Mouse (Mus musculus) heart, embryonic 15.5 days (tissue): Measurements from ENCODE around the gene Xirp1. TPM values are rescaled to one million over a fixed set of nuclear protein-coding genes. Genes with fewer than 3 reads are reported as not detected.

Experiments used
- ATAC-seq: fragments of 200-750 bp; cut with Nextera tagmentation; replicated peaks from 2 replicates; pipeline ENCODE4 v1.8.0; 2017; ENCODE audit warnings: low read depth, moderate TSS enrichment; ENCODE audit not compliant: insufficient number of reproducible peaks, insufficient read depth, low FRiP score
- H3K27ac ChIP-seq: fragments of 300-500 bp; sonication (generic); 2 replicates; pipeline ENCODE4 v1.5.1; 2015; ENCODE audit warnings: mild to moderate bottlenecking, inconsistent platforms
- H3K27me3 ChIP-seq: fragments of 300-500 bp; sonication (generic); 2 replicates; pipeline ENCODE4 v1.6.1; 2015; ENCODE audit warnings: inconsistent platforms
- H3K36me3 ChIP-seq: fragments of 300-500 bp; sonication (generic); 2 replicates; pipeline ENCODE4 v1.6.1; 2015; ENCODE audit warnings: mild to moderate bottlenecking, inconsistent platforms
- H3K4me1 ChIP-seq: fragments of 300-500 bp; sonication (generic); replicated peaks from 2 replicates; pipeline ENCODE4 v1.6.1; 2015; ENCODE audit warnings: inconsistent platforms
- H3K4me2 ChIP-seq: fragments of 300-500 bp; sonication (generic); 2 replicates; pipeline ENCODE4 v1.6.1; 2015; ENCODE audit warnings: inconsistent platforms, mild to moderate bottlenecking, moderate library complexity
- H3K4me3 ChIP-seq: fragments of 300-500 bp; sonication (generic); 2 replicates; pipeline ENCODE4 v1.5.1; 2015; ENCODE audit warnings: mild to moderate bottlenecking, inconsistent platforms
- H3K9ac ChIP-seq: fragments of 300-500 bp; sonication (generic); 2 replicates; pipeline ENCODE4 v1.6.1; 2015; ENCODE audit warnings: mild to moderate bottlenecking, inconsistent platforms
- H3K9me3 ChIP-seq: fragments of 300-500 bp; sonication (generic); replicated peaks from 2 replicates; pipeline ENCODE4 v1.6.1; 2016; ENCODE audit warnings: inconsistent platforms
- WGBS: fragments of 180-500 bp; shearing (Covaris S2); methylation state at CpG from one replicate; pipeline ENCODE4 v1.1.7; 2015; ENCODE audit warnings: mixed read lengths; 5-methylcytosine and 5-hydroxymethylcytosine counted together
- polyA plus RNA-seq: library from polyadenylated mRNA; unstranded; fragments of >200 nt; fragmentation: Nextera tagmentation; extraction: Ambion mirVana; gene quantifications from 2 replicates; pipeline ENCODE4 v1.2.1, GENCODE M21; 2015

Xirp1 gene
- polyA plus RNA-seq, 1 experiment from 2014 or later, result 45.2 TPM

DNA sequence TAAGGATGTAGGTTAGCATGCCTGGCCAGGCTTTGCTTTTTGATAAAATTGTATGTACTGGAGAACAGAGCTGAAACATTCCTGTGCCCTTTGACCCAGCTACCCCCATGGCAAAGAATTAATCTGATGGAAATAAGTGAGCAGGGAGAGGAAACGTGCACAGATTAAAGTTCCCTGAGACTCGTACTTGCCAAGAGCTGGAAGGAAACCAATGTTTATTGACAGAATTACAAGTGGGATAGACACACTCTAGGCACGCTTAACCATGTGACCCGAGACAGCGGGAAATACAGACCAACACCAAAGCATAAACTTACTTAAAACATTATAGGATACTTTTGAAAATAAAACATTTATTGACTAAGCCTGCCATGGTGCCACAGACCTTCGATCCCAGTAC lies 25.1 kb upstream of the Xirp1 start:
- 64% methylated on average over 6 of the region's 6 CpGs for WGBS
- ATAC-seq, result no peak
- H3K9ac ChIP-seq, result no peak overlapping the region

DNA sequence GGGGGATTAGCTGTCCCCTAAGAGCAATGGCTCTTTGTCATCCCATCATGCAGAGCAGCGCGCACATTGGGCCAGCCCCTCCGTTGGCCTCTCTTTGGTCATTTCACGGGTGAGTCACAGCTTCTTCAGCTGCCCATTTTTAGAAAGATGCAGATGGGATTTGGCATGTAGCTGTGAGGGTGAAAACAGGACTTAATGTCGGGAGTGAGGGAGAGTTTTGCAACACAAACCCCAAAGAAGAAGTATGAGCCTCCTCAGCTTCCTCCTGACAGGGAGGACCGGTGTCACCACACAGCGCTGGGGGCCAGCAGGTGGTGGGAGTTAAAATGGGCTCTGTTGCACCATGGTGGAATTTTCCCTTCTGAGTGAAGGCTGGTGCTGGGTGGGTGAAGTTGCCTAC lies 19.7 kb upstream of the Xirp1 start:
- H3K9ac ChIP-seq, result no peak overlapping the region
- no peak for ATAC-seq
- H3K4me3 ChIP-seq, result no peak overlapping the region
- H3K9me3 ChIP-seq, result no peaks in the 10 kb centered on the region
- H3K4me2 ChIP-seq, result no peak overlapping the region
- H3K27ac ChIP-seq, result no peak overlapping the region
- H3K36me3 ChIP-seq, result no peaks in the 10 kb centered on the region
- peaks cover 3% of the 10 kb centered on the region; the same call in 1 of the 2 replicates for H3K4me1 ChIP-seq
- no peaks in the 10 kb centered on the region for H3K27me3 ChIP-seq
- WGBS, result 74% methylated on average over 7 of the region's 7 CpGs

More for the DNA sequence above, 25.1 kb upstream of the Xirp1 start:
- Histone ChIP-seq H3K27me3 (no peaks in the 10 kb centered on the region; the same call in 1 of the 2 replicates), H3K9me3 (no peaks in the 10 kb centered on the region), H3K27ac (no peak overlapping the region), H3K4me2 (no peak overlapping the region), H3K4me1 (peaks cover 6% of the 10 kb centered on the region; the same call in 1 of the 2 replicates), H3K36me3 (no peaks in the 10 kb centered on the region), H3K4me3 (no peak overlapping the region)

DNA sequence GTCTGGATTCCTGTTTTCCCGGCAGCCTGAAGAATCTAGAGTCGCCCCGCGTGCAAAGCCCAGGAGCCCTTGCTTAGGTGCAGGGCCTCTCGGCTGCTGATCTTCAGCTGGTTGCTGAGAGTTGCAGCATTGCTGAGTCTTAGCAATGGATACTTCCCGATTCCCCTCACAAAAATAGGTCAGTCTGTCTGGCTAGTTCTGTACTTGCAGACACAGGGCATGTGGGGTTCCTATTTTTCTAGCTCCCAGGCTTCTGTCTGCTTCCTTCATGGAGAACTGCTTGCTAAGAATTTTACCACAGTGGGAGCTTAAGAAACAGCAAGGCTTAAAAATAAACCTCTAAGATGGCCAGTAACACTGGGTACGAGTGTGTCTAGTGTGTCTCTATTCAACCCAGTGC lies 14.0 kb upstream of the Xirp1 start:
- ATAC-seq, result no peak

DNA sequence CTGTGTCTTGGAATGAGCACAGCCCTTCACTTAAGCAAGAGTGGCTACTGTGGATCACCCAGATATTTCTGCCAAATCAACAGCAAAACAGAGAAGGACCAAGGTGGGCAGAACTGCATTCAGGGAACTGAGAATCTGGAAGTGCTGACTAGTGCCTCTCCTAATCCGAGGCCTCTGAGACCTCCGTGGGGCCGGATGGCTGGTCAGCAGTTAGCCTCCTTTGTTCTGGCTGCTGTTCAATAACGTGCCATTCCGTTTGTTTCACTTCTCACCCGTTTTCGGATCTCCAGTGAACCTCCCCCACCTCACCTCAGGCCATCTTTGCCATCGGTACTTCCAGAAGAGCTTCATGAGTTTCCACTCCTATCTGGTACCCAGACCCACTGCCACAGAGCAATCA lies 11.0 kb upstream of the Xirp1 start:
- H3K4me2 ChIP-seq, result no peak overlapping the region
- 75% methylated on average over 8 of the region's 8 CpGs for WGBS
- no peak overlapping the region for H3K9ac ChIP-seq
- no peaks in the 10 kb centered on the region for H3K9me3 ChIP-seq
- no peaks in the 10 kb centered on the region for H3K4me1 ChIP-seq
- H3K36me3 ChIP-seq, result no peaks in the 10 kb centered on the region
- H3K27ac ChIP-seq, result no peak overlapping the region
- H3K27me3 ChIP-seq, result no peaks in the 10 kb centered on the region
- H3K4me3 ChIP-seq, result no peak overlapping the region
- no peak for ATAC-seq

More for the DNA sequence above, 14.0 kb upstream of the Xirp1 start:
- H3K4me2 ChIP-seq, result no peak overlapping the region
- no peaks in the 10 kb centered on the region for H3K36me3 ChIP-seq
- H3K4me1 ChIP-seq, result no peaks in the 10 kb centered on the region
- no peaks in the 10 kb centered on the region for H3K9me3 ChIP-seq
- 67% methylated on average over 7 of the region's 7 CpGs for WGBS
- no peak overlapping the region for H3K4me3 ChIP-seq
- no peak overlapping the region for H3K9ac ChIP-seq
- H3K27me3 ChIP-seq, result no peaks in the 10 kb centered on the region
- H3K27ac ChIP-seq, result no peak overlapping the region

DNA sequence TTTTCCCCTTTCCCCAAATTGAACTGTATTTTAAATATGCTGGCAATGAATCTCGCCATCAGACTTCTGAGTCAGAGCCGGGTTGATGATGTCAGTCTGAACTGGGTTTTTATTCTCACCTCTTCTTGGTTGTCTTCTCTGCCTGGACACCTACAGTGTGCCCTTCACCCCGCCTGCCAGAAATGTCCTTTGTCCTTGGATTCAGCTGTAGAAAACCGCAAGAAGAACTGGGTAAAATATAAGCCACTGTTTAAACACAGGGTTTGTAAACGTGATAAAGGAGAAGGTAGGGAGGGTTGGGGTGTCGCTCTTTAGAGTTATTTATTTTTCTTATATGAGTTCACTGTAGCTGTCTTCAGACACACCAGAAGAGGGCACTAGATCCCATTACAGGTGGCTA lies 9.3 kb upstream of the Xirp1 start:
- Histone ChIP-seq H3K27me3 (no peaks in the 10 kb centered on the region), H3K4me1 (peaks cover under 1% of the 10 kb centered on the region; the same call in 1 of the 2 replicates), H3K4me3 (no peak overlapping the region), H3K9ac (no peak overlapping the region), H3K4me2 (no peak overlapping the region), H3K9me3 (no peaks in the 10 kb centered on the region), H3K27ac (no peak overlapping the region), H3K36me3 (no peaks in the 10 kb centered on the region)
- 87% methylated on average over 6 of the region's 6 CpGs for WGBS
- no peak for ATAC-seq

DNA sequence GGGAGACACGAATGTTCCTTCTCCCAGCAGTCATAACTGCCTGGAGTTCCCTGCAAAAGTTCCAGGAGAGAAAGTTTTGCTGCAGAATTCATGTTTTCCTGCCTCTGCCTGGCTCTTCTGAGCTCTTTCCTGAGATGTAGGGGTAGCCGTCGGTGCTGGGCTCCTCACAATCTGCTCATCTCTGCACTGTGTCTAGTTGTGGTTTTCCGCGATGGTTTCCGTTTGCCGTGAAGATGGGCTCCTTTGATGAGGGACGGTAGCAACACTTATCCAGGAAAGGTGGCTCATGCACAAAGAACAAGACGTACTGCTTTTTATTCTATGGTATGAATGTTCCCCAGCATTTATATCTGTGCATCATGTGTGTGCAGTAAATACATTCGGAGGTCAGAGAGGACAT lies 7.0 kb upstream of the Xirp1 start:
- no peak for ATAC-seq
- H3K27me3 ChIP-seq, result no peaks in the 10 kb centered on the region
- no peak overlapping the region for H3K27ac ChIP-seq
- H3K4me1 ChIP-seq, result peaks cover 23% of the 10 kb centered on the region
- no peak overlapping the region for H3K4me2 ChIP-seq
- H3K9ac ChIP-seq, result no peak overlapping the region
- H3K9me3 ChIP-seq, result no peaks in the 10 kb centered on the region
- no peaks in the 10 kb centered on the region for H3K36me3 ChIP-seq
- H3K4me3 ChIP-seq, result no peak overlapping the region
- WGBS, result 75% methylated on average over 10 of the region's 10 CpGs

DNA sequence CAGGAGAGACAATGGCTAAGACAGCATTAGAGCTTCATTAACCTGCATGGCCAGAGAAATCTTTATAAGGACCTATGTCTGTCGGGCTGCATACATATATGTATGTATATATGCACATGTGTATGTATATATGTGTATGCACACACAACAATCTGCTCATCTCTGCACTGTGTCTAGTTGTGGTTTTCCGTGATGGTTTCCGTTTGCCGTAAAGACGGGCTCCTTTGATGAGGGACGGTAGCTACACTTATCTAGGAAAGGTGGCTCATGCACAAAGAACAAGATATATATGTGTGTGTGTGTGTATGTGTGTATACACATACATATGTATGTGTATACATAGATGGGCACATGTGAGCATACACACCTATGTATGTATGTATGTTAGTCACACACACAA lies 6.5 kb upstream of the Xirp1 start:
- no peak overlapping the region for H3K9ac ChIP-seq
- H3K4me2 ChIP-seq, result no peak overlapping the region
- no peak overlapping the region for H3K4me3 ChIP-seq
- no peaks in the 10 kb centered on the region for H3K9me3 ChIP-seq
- no peak for ATAC-seq
- H3K27ac ChIP-seq, result no peak overlapping the region
- H3K36me3 ChIP-seq, result no peaks in the 10 kb centered on the region
- H3K4me1 ChIP-seq, result peaks cover 29% of the 10 kb centered on the region
- 86% methylated on average over 6 of the region's 6 CpGs for WGBS
- no peaks in the 10 kb centered on the region for H3K27me3 ChIP-seq

DNA sequence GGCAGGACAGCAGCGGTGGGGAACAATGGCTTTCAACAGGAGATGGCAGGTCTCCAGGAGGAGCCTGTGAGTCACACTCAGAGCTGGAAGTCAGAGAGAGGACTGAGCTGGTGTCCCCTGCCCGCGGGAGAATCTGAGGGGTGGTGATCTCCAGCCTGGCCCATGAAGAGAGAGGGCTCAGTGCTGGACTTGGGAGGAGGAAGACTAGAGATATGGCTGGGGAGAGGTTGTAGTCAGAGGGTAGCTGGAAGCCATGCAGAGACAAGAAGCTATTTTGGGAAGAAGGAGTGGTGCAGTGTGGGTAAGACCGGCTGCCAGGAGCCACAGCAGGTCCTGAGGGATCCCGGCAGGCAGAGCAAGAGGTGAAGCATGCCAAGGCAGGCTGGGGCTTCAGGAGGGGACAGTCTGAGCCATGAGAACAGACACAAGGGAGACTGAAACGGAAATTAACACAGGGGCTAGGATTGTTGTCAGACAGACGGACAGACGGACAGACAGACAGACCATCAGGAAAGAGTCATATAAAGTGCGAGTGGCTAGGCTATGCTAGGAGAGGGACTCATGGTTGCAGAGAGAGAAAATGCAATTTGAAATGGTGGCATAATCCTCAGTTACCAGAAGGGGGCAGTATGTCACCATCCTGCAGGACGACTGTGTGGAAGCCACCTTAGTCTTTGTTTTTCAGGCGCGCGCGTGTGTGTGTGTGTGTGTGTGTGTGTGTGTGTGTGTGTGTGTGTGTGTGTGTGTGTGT lies 4.2 kb upstream of the Xirp1 start:
- Histone ChIP-seq H3K9me3 (no peaks in the 10 kb centered on the region), H3K4me3 (peak overlapping the region; percentile 32), H3K4me1 (peaks cover 40% of the 10 kb centered on the region), H3K27ac (peak overlapping the region; percentile 97), H3K4me2 (peak overlapping the region; percentile 59), H3K36me3 (no peaks in the 10 kb centered on the region), H3K27me3 (no peaks in the 10 kb centered on the region), H3K9ac (peak overlapping the region; percentile 47)
- ATAC-seq, result peak; percentile 80
- 8% methylated on average over 14 of the region's 14 CpGs for WGBS

DNA sequence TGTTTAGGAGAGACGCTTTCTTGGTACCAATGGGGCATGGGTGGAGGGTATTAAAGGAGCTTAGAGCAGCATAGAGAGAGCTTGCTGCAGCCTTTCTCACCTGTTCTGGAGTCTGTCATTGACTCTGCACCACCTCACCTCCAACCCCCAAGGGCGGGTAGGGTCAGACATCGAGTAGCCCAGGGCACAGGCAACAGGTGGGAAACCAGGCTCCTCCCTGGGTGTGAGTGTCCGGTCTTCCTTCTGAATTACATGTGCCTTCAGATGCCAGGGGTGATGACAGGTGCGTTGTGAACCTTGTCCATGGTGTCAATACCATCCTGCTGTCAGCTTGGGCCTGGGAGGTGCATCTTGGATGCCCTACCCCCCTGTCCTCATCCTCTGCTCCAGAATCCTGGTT lies 1.2 kb upstream of the Xirp1 start:
- no peaks in the 10 kb centered on the region for H3K36me3 ChIP-seq
- no peaks in the 10 kb centered on the region for H3K27me3 ChIP-seq
- H3K4me1 ChIP-seq, result peaks cover 51% of the 10 kb centered on the region
- WGBS, result 64% methylated on average over 5 of the region's 5 CpGs
- H3K4me2 ChIP-seq, result peak overlapping the region; percentile 53; the same call in 1 of the 2 replicates
- H3K27ac ChIP-seq, result peak overlapping the region; percentile 96
- no peak overlapping the region for H3K9ac ChIP-seq
- H3K4me3 ChIP-seq, result no peak overlapping the region
- H3K9me3 ChIP-seq, result no peaks in the 10 kb centered on the region
- ATAC-seq, result no peak

DNA sequence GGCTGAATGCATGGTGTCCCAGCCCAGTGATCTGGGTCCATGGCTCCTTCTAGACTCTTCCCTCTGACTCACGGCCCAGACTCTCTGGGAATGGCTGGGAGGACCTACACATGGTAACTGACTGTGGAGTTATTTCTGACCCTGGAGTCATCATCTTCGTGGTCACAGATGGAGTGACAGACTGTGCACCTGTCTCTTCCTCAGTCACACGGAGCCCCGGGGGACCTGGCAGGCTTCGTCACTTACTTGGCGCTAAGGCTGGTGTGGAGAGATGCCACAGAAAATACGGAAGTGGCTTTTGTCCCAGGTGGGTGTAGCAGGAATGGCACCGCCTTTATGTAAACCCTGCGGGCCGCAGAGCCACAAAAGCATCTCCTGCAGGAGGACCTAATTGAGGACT lies 773 bp upstream of the Xirp1 start:
- Histone ChIP-seq H3K9me3 (no peaks in the 10 kb centered on the region), H3K9ac (peak overlapping the region; percentile 39; the same call in 1 of the 2 replicates), H3K4me3 (no peak overlapping the region; the same call in 1 of the 2 replicates), H3K27me3 (no peaks in the 10 kb centered on the region), H3K4me2 (peak overlapping the region; percentile 53), H3K4me1 (peaks cover 56% of the 10 kb centered on the region), H3K27ac (peak overlapping the region; percentile 96), H3K36me3 (peaks cover 1% of the 10 kb centered on the region; the same call in 1 of the 2 replicates)
- ATAC-seq, result no peak
- WGBS, result 48% methylated on average over 10 of the region's 10 CpGs

DNA sequence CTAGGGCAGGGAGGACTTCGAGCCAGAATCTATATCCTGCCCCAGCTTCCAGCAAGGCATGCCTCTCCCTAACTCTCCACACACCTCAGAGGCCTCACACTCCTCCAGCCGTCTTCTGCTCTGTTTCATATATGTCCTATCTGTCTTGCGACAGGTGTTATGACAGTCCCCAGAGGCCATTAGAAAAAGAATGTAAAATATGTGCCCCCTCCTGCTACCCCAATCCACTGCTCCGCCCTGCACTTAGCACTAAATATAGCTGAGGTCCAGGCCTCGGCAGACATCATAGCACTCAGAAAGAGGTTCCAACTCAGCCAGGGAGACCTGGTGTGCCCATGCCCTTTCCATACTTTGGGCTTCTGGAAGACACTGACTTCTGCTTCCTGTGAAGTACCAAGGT lies 2.2 kb downstream of the Xirp1 start:
- WGBS, result 25% methylated on average over 5 of the region's 5 CpGs
- peaks cover 69% of the 10 kb centered on the region for H3K4me1 ChIP-seq
- peak; percentile 77 for ATAC-seq
- H3K4me3 ChIP-seq, result peak overlapping the region; percentile 65
- H3K9ac ChIP-seq, result peak overlapping the region; percentile 78
- H3K9me3 ChIP-seq, result no peaks in the 10 kb centered on the region
- peak overlapping the region; percentile 96 for H3K27ac ChIP-seq
- peaks cover 30% of the 10 kb centered on the region for H3K36me3 ChIP-seq
- H3K4me2 ChIP-seq, result peak overlapping the region; percentile 63
- no peaks in the 10 kb centered on the region for H3K27me3 ChIP-seq
